Mouse (Mus musculus): Measurements from ENCODE around the gene P3h4.

DNA sequence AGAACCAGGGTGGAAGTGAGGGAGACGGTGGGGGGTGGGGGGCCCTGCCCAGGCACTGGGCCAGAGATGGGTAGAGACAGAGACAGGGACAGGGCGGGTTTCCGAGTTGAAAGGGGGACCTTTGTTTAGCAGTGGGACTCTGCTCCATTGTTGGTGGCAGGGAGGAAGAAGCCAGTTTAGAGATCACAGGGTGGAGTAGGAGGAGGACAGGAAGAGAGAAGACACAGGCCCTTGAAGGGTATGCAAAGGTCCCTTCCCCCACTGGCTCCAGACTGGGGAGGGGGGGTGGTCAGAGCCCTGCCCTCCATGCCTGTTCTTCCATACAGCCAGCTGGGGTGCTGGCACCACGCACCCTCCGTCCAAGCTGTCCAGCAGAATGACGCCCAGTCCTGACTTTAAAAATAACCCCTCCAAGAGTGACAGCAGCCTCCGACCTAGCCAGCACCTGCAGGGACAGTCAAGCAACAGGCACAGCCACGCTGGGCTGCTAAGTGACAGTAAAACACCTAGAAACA, 24.6 kb downstream of the P3h4 start:
- TF ChIP-seq CTCF (IDR thresholded peaks at IDR 0.05; ENCODE audit: low read depth, low read length): no peak
- no peak for TF ChIP-seq POLR2A (IDR thresholded peaks at IDR 0.05; ENCODE audit: borderline replicate concordance, low read depth, low read length)

All from bone marrow macrophage, adult 2 months (primary cell).